Mouse (Mus musculus) heart, adult 2 months (tissue): Measurements from ENCODE around the gene Olfr1315-ps1.

Experiments
- CTCF ChIP-seq: fragments of 200-600 bp; IDR thresholded peaks from 2 replicates; pipeline ENCODE4 v1.8.1; 2022; ENCODE audit warnings: antibody characterized with exemption, mild to moderate bottlenecking, moderate library complexity
- EP300 ChIP-seq: fragments of 200-500 bp; IDR thresholded peaks from 2 replicates; pipeline ENCODE4 v1.6.1; 2011; ENCODE audit warnings: low read depth, low read length, control low read depth; ENCODE audit not compliant: insufficient read depth

- no peak for TF ChIP-seq CTCF
- no peak for TF ChIP-seq EP300
Observed at GRCm38 (mm10) chr2:112115340-112115739, at the start of gene Olfr1315-ps1.
